Comparison of ENCODE assay signal across 8 mouse cellular contexts in the genomic region with DNA sequence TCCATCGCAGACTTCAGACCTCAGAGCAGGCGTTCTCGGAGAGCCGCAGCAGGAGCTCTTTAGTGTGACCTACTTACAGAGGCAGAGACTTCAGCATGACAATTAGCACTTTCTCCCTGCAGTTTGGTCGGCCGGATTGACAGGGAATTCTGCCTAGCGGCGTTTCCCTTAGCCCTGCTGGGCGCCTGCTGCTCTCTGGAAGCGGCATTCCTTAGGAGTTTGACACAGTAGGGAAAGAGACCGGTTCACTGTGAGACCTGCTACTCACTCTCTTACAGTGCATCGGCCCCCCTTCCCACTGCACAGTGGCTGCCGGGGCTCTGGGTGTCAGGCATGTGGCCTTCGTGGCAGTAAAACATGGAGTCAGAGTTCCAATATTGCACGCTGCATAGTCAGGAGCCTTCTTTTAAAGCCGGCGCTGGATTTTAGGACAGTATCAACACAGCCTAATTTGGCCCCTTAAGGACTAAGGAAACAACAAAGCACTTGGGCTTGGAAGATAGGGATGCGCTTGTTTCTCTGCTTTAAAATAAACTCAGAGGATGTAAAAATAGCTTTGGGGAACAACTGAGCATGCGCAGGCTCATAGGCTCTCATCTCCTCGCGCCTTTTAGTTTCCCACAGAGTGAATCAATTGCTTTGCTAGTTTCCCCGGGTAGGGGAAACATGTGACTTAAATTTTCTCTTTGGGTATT.
DNase-seq lines count a peak whose midpoint lies in the region; ATAC-seq and TF ChIP-seq lines count a peak whose summit lies in the region.

No protein-coding gene starts in this region.

- TF ChIP-seq EP300 in lung, postnatal 0 days (IDR thresholded peaks at IDR 0.05), result no peak

- no peaks in the 10 kb centered on the region for H3K9me3 ChIP-seq in lung, postnatal 0 days (ENCODE audit: low read length)
- H3K9me3 ChIP-seq in limb, embryonic 13.5 days, result no peaks in the 10 kb centered on the region
- H3K9me3 ChIP-seq in stomach, embryonic 16.5 days (replicated peaks; ENCODE audit: control insufficient read depth, low read length), result no peaks in the 10 kb centered on the region

- peak overlapping the region; percentile 19; the same call in 1 of the 2 replicates for H3K4me2 ChIP-seq in lung, postnatal 0 days (replicated peaks; ENCODE audit: low read depth, low read length)
- peak overlapping the region; percentile 70 for H3K4me2 ChIP-seq in limb, embryonic 13.5 days (replicated peaks)
- peak overlapping the region; percentile 48 for H3K4me2 ChIP-seq in stomach, embryonic 16.5 days (ENCODE audit: low read depth, low read length)

- intact Hi-C loops in heart, postnatal 10 days (cut with DNase I), result no loop called here

- H3K4me1 ChIP-seq in lung, postnatal 0 days (ENCODE audit: insufficient read depth, low read depth, low read length), result no peaks in the 10 kb centered on the region
- peaks cover 18% of the 10 kb centered on the region for H3K4me1 ChIP-seq in limb, embryonic 13.5 days
- no peaks in the 10 kb centered on the region for H3K4me1 ChIP-seq in stomach, embryonic 16.5 days (ENCODE audit: control insufficient read depth, insufficient read depth, low read length)

- no peak for TF ChIP-seq CTCF in lung, postnatal 0 days (IDR thresholded peaks at IDR 0.05)

- no peak overlapping the region for H3K27ac ChIP-seq in lung, postnatal 0 days (ENCODE audit: low read length)
- H3K27ac ChIP-seq in limb, embryonic 13.5 days, result no peak overlapping the region
- H3K27ac ChIP-seq in stomach, embryonic 16.5 days (ENCODE audit: low read length), result no peak overlapping the region

- no peak for DNase-seq in lung, postnatal 0 days (ENCODE audit: low spot score)
- no peak for DNase-seq in lung, postnatal 4 days
- peak; percentile 55 for DNase-seq in embryo, embryonic 10 days (ENCODE audit: low spot score)
- DNase-seq in heart, postnatal 10 days, result peak; percentile 32 to 40
- no peak for DNase-seq in adrenal gland, postnatal 10 days
- DNase-seq in gastrocnemius, postnatal 4 days (ENCODE audit: low spot score in 2 of 2), result no peak

- H3K4me3 ChIP-seq in lung, postnatal 0 days (ENCODE audit: low read depth, low read length), result no peak overlapping the region
- H3K4me3 ChIP-seq in limb, embryonic 13.5 days, result peak overlapping the region; percentile 34
- peak overlapping the region; percentile 28 for H3K4me3 ChIP-seq in stomach, embryonic 16.5 days (replicated peaks; ENCODE audit: low read length)

- ATAC-seq in lung, postnatal 0 days, result no peak
- peak; percentile 70 for ATAC-seq in limb, embryonic 13.5 days (ENCODE audit: low FRiP score, low read depth)
- no peak for ATAC-seq in stomach, embryonic 16.5 days (ENCODE audit: insufficient read depth, low FRiP score)

- 0 out of 2 replicates have a peak, but pooled peaks cover 7% of the 10 kb centered on the region for H3K27me3 ChIP-seq in lung, postnatal 0 days (replicated peaks; ENCODE audit: insufficient read depth, low read length)
- peaks cover 4% of the 10 kb centered on the region; the same call in 1 of the 2 replicates for H3K27me3 ChIP-seq in limb, embryonic 13.5 days
- peaks cover 12% of the 10 kb centered on the region; the same call in 1 of the 2 replicates for H3K27me3 ChIP-seq in stomach, embryonic 16.5 days (ENCODE audit: control insufficient read depth, insufficient read depth, low read length)

- 3% methylated on average over 22 of the region's 22 CpGs for WGBS in lung, postnatal 0 days
- 3% methylated on average over 22 of the region's 22 CpGs for WGBS in limb, embryonic 13.5 days
- 2% methylated on average over 22 of the region's 22 CpGs for WGBS in stomach, embryonic 16.5 days

- no peak overlapping the region for H3K9ac ChIP-seq in lung, postnatal 0 days (replicated peaks; ENCODE audit: low read depth)
- H3K9ac ChIP-seq in limb, embryonic 13.5 days, result peak overlapping the region; percentile 55
- peak overlapping the region; percentile 46 for H3K9ac ChIP-seq in stomach, embryonic 16.5 days (ENCODE audit: low read length)

- H3K36me3 ChIP-seq in lung, postnatal 0 days (ENCODE audit: insufficient read depth, low read length), result no peaks in the 10 kb centered on the region
- no peaks in the 10 kb centered on the region for H3K36me3 ChIP-seq in limb, embryonic 13.5 days
- no peaks in the 10 kb centered on the region for H3K36me3 ChIP-seq in stomach, embryonic 16.5 days (ENCODE audit: control insufficient read depth, insufficient read depth, low read length)

Comparison
In these comparisons a context has a peak if more than half of its experiments do, and no peak if none do; other contexts are left out.
1. DNase-seq: peak in embryo, embryonic 10 days (single experiment) and heart, postnatal 10 days (2 of 2); none in lung, postnatal 0 days (single experiment), lung, postnatal 4 days (0 of 2), adrenal gland, postnatal 10 days (single experiment) and gastrocnemius, postnatal 4 days (0 of 2).
2. H3K4me2 ChIP-seq: peak in every context shown above with its lines; median percentile 70 in limb, embryonic 13.5 days; 48 in stomach, embryonic 16.5 days; 19 in lung, postnatal 0 days.